Mouse (Mus musculus): ENCODE measurements at regions not wholly inside any gene's neighbourhood (a gene's known extent, or its start where the extent isn't known, plus 50 kb on each side); places are given as distances from the start of the nearest gene placed in this dataset.
A peak's percentile ranks its signal among the peaks of the same experiment; 100 is the strongest.

DNA sequence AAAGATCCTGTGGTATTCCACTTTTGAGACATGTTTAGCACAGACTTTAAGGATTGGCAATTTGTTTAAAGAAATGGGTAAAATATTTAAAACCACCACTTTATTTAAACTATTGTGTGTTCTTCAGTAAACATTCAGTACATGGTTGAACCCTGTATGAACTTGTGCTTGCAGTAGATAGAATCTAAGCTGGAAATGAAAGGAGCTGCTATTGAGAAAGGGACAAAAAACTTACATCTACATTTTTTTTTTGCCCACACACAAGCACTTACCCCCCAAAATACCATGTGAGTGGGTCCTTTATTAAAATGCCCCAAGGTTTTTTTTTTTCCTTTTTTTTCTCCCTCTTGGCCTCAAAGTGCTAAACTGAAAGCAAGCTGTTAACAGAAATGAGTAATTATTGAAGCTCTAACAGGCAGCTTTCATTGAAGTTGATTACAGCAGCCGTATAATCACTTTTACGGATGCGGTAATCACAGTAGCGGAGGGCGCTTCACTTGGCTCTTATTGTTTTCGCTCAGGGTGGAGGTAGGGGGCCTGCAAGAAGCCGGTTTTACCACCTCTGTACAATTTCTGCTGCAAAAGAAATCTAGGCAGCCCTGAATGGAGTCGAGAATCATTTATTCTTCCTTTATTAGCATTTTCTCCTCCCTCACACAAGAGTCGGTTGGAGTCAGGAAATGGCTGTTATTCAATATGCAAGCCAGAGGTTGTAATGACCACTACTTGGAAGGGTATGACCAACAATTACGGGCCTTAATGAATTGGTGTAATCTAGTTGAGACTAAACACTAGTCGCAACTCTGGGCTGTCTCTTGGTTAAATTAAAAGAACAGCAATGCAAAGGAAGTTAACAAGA is 257.7 kb downstream of the Lmo4 start:
- DNase-seq (ENCODE audit: low read depth, low spot score): no peak

DNA sequence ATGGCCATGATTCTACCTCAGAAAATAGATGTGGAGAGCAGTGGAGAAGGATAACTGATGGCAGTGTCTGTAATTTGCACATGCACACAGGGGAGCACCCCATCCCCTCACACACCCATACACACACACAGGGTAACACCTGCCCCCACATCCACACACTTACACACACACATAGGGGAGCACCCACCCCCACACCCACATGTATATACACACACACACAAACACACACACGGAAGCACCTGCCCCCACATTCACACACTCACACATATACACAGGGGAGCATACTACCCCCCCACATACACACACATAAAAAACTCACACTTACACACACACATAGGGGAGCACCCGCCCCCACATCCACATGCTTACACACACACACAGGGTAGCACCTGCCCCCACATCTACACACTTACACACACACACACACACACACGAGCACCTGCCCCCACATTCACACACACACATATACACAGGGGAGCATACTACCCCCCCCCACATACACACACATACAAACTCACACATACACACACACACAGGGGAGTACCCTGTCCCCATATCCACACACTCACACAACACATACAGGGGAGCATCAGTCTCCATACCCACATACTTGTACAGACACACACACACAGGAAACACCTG is 265.8 kb downstream of the Lmo4 start:
- DNase-seq (ENCODE audit: low read depth, low spot score): no peak

DNA sequence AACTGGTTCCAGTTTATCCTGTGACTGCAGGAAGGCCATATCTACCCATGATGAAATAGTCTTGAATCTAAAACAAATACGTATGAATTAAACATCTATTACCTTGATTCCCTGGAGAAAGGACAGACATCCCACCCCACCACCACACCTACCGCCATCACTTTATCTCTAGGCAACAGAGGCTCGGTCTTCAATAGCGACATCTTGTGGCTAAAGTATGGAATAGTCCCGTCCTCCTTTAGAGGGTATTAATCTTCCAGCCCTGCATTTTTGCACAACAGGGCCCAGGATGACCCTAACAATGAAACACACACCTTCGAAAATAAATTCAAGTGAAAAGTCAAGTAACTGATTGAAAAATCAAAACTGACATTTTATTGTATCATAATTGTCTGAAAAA is 279.7 kb downstream of the Lmo4 start:
- DNase-seq (ENCODE audit: low read depth, low spot score): no peak

DNA sequence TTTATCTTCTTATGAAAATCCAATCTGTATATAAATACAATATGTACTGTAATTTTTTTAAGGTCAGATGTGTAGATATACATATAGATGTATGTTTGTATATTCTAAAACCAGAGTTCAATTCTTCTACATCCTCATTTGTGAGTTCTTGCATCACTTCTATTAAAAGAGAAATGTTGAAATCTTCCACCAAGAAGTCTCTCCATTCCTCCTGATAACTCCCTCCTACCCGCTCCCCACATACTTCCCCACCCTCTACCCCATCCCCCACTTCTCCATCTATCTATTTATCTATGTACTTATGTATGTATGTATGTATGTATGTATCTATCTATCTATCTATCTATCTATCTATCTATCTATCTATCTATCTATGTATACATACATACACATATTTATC is 285.3 kb downstream of the Lmo4 start:
- no peak for DNase-seq (ENCODE audit: low read depth, low spot score)

DNA sequence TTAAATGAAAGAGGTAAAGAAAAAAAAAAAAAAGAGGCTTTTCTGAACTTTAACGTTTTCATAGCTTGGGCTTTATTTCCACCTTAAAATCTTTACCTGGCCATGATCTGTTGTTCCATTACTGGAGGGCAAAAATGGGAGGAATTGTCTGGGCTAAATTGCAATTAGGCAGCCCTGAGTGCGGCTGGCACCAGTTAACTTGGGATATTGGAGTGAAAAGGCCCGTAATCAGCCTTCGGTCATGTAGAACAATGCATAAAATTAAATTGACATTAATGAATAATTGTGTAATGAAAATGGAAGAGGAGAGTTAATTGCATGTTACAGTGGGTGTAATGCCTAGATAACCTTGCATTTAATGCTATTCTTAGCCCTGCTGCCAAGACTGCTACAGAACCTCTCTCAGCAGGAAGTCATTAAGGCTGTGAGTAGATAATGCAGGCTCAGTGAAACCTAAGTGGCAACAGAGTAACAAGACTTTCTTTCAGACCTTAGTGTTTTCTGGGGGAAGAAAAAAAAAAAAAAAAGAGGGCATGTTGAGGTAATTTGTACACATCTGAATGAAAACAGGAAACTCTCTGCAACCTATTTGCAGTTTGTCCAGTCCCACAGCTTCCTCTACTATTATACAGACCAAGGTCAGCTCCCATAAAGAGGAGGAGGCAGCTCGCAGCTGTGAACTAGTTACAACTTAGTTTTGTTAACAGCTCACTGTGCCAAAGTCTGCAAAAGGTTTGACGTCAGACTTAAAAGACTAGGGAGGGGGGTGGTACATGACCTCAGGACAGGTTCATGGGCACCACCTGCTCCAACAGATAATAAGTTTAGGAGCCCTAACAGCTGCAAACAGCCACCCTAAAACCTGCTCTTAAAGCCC is 290.4 kb downstream of the Lmo4 start:
- DNase-seq (ENCODE audit: low read depth, low spot score): peak; percentile 13

DNA sequence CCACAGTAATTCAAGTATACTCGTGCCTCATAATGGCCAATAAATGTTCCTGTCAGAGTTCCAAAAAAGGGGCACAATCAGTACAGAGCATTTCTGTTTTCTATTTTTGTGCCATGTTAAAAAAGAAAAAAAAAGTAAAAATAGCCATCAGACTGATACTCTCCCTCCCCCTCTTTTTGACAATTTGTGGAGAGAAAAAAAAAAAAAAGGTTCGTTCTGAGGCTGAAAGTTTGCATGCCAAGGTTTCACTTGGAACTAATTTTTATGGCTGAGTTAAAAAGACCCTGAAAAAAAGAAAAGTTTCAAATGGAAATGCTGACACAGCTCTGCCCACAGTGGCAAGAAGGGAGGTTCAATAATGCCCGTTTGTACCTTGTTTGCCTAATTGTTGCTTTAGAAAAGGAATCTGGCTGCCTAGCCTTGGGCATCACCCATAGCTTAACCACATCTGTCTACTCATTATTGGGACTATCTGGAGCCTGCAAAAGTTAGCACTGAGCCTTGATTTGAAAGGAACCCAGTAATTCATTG is 291.9 kb downstream of the Lmo4 start:
- no peak for DNase-seq (ENCODE audit: low read depth, low spot score)

DNA sequence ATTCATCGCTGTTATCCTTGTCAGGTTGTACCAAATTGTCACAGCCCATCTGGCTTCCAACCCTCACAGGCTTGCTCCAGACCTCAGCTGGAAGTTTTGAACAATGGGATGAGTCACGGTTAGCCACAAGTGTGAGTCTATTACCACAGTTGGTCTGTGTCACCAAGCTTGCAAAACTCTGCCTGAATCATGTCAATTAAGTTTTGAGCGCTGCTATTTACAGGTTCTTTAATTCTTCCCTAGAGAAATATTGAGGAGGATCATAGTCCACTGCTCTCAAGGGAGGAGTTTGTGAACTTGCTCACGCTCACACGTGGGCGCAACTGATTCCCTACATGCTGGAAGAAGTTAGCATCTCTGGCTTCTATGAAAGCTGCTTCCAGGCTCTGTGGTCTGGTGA is 292.6 kb downstream of the Lmo4 start:
- no peak for DNase-seq (ENCODE audit: low read depth, low spot score)

DNA sequence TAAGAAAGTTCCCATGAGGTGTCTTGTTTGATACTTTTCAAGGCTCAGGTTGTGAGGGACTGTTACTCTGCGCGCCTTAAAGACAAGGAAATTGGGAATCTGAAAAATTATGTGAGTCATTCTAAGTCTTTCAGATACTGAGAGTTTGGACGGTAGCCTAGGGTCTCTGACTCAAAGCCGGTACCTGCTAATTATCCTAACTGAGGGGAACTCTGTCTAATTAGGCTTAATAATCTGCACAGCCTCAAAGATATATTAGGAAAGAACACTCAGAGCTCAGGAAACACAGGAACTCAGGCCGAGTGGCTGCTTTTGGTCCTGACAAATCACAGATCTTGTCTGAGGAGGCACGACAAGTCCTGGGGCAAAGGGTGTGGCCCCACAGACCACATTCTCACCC is 295.7 kb downstream of the Lmo4 start:
- no peak for DNase-seq (ENCODE audit: low read depth, low spot score)

DNA sequence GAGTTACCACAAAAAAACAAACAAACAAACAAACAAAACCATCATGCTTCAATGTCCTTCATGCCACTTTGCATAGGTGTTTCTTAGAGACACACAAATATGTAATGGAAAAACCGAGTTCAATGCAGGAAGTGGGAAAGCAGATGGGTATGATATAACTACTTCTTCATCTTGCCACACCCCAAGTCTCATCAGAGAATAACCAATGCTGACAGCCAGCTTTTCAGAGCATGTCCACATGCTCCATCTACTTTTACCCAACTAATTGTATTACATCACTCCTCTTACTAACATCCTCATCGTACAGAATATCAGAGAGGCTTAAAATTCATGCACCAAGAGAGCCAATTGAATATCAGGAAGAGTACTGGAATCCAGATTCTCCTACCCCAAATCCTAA is 301.6 kb downstream of the Lmo4 start:
- no peak for DNase-seq (ENCODE audit: low read depth, low spot score)

DNA sequence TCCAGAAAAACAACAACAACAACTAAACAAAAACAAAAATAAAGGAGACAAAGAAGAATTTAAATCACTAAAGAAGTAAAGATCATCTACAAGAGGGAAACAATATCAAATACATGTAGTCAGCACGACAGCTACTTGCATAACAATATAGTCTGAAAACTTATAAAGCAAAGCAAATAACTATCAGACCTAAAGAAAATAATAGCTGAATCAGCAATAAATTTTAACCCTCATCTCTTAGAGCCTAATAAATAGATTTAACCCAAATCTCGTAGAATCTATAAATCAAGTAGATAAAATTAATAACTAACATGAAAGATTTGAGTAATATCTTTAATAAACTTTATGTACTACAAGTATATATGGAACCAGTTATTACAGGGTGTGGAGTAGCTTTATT is 324.2 kb downstream of the Lmo4 start:
- no peak for DNase-seq (ENCODE audit: low read depth, low spot score)

DNA sequence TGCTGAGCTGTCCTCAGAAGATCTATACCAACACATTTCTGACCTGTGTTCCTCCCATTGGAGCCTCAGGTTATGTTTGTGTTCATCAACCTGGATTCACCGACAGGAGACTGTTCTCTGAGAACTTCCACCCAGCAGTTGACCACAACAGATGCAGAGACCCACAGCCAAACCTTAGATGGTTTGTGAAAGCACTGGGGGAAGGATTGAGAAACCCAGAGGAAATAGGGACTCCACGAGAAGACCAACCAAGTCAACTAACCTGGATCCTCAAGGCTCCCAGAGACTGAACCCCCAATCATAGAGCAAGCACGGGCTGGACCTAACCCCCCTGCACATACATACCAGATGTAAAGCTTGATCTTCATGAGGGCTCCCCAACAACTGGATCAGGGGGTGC is 331.1 kb downstream of the Lmo4 start:
- DNase-seq (ENCODE audit: low read depth, low spot score): no peak

DNA sequence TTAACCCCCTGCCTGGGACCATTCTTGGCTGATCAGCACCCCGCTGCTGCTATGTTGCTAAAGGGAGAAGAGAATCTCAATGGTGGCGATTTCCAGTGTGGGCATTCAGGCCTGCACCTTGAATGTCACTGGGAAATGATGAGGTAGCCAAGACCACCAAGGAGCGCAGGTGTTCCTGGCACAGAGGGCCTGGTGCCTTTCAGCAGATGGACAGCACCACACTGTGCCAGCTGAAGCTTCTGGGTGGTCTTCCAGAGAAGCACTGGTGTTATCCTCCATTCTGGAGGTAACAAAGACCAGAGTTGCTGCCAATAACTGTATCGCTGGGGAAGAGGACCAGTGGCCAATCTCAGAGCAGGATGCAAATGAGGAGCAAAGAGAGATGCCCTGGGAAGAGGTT is 338.5 kb downstream of the Lmo4 start:
- peak; percentile 23 for DNase-seq (ENCODE audit: low read depth, low spot score)

DNA sequence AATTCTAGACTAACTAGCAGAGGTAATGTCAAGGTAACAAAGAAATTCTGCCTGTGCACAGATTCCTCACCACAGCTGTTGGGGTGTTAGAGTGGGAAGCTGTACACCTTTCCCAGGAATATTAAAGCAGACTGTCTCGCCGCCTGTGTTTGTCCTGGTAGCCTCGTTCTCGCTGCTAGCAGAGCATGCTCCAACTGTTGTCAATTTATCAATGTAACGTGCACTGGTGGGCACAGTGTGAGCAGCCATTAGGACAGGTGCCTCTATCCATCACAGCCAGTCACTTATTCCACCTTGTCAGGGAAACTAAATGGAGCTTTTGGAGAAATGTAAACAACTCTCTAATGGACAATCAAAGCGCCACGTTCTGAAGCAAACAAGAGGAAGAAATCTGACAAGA is 339.4 kb downstream of the Lmo4 start:
- DNase-seq (ENCODE audit: low read depth, low spot score): peak; percentile 35

DNA sequence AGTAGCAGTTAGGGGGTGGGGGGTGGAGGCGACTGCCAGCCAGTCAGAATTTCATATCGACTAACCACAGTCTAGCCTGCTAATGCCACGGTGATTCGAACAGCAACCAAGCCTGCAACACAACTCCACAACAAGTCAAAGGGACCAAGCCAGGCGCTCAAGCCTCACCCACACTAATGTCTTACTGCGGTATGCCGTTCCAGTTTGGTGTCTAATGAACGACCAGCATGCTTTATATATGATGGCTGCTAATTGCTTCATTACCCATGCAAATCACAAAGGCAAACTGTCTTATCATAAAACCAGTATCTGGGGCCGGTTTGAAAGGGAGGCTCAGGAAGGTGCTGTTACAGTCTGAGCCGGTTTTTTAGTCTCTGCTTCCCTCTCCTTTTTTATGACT is 340.5 kb downstream of the Lmo4 start:
- no peak for DNase-seq (ENCODE audit: low read depth, low spot score)

DNA sequence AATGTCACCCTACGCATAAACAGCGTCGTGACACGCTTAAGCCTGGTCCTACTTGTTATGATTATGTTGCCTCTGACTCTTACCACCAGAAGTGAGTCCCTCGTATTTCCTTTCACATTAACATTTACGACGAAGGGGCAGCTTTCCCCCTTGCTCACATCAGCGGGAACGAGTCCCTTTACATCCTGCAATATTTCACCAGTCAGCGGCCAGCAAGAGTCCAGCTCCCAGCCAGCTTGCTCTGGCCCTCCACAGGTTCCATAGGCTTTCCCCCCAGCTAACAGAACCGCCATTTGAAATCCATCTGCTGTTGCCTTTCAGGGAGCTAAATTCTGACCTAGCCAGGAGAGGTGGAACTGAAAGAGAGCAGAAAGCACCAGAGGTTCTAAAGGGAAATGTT is 342.5 kb downstream of the Lmo4 start:
- DNase-seq (ENCODE audit: low read depth, low spot score): peak; percentile 22

DNA sequence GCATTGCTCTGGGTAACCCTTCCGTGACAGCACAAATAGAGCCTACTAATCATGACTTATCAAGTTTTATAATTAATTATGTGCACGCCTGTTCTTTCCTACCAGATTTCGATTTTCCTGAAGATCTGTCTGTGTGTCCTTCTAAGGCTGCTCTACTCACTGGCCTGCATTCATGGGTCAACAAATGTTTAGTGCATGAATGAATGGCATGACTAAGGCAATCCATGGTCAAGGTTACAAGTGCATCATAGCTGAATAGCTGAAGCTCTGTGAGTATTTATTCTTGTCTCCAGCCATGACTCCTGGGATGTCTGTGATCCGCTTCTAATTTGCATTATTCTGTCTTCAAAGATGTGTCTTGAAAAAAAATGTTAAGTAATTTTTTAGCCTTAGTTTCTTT is 343.2 kb downstream of the Lmo4 start:
- no peak for DNase-seq (ENCODE audit: low read depth, low spot score)

DNA sequence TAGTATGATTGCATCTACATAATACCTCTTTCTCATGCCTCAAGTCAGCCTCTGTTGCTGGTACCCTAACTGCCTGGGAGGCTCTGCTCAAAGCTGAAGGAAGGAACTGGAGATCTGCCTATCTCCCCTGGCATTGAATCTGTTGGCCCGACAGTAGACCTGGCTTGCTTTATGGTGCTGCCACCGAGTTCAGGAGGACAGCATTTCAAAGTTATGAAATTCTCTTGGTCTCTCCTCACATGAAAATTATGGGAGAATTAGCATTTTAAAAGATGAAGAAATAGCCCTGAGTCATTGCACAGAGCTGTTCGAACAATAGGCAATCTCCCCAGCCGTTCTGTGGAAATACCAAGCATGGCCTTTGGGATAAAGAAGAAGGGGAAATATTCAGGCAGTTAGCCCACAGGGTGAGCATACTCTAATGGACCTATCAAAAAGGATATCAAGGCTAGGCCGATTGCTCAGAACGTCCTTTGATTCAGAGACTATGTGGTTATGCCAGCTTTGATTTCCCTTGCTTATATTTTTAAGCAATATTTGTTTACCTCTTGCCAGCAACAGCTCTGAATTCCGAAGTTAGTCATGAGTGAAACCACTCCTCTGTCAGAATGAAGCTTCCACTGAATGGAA is 369.3 kb downstream of the Lmo4 start:
- DNase-seq (ENCODE audit: low read depth, low spot score): no peak

DNA sequence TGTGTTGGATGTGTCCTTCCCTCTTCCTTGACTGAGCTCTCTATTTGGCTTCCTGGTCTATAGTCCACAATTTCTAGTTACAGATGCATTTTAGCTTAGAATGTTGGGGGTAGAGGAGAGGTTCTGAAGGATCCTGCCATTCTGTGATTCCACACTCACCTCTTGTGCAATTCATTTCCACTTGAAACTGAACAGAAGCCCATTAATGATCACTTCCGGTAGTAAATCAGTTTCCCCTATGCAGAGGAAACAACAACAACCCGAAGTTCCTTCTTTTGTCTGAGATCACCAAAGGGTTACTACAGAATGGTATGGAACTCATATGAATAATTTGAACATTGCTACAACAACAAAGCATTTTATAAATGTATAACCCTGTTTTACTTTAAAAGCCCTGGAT is 370.3 kb downstream of the Lmo4 start:
- DNase-seq (ENCODE audit: low read depth, low spot score): no peak

DNA sequence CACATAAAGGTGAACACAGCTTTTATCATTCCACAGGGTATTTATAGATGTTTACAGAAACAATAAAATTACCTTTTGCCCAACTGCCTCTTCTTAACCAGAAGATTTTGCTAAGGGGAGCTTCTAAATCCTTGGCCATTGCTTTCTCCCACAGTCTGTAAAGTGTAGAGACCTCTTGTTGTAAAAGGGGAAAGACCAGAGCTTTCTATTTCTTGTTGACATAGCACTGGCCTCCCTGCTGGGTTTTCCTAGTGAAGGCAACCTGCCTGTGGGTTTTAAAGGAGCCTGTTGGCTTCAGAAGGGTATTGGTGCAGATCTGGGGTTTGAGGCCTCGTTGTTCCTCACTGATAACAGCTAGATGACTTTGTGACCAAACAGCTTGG is 381.6 kb downstream of the Lmo4 start:
- DNase-seq (ENCODE audit: low read depth, low spot score): no peak

DNA sequence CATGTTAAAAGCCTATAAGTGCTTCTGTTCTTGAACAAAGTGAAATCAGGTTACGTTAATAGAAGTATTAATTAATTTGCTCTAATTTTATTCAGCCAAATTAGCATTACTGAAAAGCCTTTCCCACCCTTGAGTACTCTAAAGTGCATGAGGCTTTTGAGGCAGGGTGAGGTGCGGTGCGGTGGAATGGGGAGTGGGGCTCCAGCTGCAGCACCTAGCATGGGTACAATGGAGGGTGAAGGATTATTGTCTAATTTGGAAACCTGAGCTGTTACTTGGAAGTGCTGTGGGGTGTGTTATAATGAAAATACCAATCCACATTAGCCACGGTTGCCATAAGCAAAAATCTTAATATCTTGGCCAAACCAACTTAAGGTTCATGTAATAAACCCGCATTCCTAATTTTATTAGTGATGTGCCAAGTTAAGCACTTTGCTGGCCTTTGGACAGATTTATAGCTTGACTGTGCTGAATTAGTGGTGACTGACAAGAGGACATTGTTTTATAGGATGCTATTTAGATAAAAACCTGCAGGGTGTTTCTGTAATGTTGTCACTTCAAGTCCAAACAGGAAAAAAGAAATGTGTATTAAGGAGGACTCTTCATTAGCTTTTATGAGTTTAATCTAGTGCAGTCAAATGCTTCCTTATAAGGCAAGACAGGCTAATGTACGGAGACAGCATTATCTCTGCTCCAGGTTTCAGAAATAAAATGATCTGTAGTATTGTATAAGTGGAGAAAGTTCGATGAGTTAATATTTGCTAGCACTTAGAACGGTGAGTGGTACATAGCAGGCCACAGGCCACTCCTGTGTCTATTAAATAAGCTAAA is 382.2 kb downstream of the Lmo4 start:
- no peak for DNase-seq (ENCODE audit: low read depth, low spot score)

DNA sequence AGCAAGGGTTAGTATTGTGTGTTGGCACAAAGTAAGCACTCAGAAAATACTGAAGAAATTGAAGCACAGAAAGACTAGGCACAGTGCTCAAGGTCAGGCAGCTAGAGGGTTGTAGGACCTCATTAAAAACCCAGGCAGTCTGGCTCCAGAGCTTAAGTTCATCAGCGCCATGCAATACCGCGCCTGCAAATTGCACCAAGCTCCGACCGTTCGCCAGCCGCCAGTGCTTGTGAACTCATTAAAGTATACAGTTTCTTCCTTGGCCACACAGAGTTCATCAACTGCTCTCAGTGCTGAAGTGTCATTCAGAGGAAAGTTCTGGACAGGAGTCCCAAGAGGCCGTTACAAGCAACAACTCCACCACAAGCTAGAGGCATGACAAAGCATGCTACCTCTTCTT is 397.5 kb downstream of the Lmo4 start:
- DNase-seq (ENCODE audit: low read depth, low spot score): no peak
